Mouse (Mus musculus): ENCODE measurements around the gene Rnf182.

DNA sequence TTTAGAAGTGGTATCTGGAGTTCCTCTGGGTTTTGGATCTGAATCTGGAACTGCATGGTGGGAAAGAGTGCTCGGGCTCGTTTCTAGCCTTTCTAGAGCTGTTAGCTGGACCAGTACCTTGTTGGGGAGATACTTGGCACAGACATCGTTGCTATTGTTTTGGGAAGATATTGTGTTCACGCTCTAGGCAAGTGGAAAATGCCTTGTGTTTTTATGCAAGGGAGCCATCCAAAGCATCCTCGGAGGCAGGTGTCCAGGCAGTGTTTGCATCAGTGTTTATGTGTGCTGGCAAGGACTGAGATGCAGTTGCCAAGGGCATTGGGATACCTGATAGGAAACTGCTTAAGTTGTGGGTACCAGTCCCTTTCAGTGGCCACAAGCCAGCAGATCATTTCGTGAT is 1.0 kb downstream of the Rnf182 start:
- TF ChIP-seq POLR2A (IDR thresholded peaks at IDR 0.05; ENCODE audit: low read depth, low read length) (no peak), CTCF (conservative IDR thresholded peaks at IDR 0.05; ENCODE audit: insufficient read depth, insufficient read length, low read depth, low read length) (no peak)

Measured in kidney, adult 2 months (tissue).